Comparison of ENCODE assay signal across 7 mouse cellular contexts in genomic region chr16:28840075-28840974, GRCm38 (mm10).
DNase-seq lines count a peak whose midpoint lies in the region; TF ChIP-seq lines count a peak whose summit lies in the region.

No protein-coding gene starts in this region.

- in situ Hi-C loops in ES-E14 (cut with MboI; ENCODE audit: low sequenced_read_pairs in 2 of 2, unreplicated experiment in 2 of 2), result loop anchor here in 1 of 2 experiments (25.0 kb wide), 2 partner anchors 347 to 722 kb away; no protein-coding TSS in a partner anchor

- peak overlapping the region in 1 of 2 experiments; percentile 5; a peak in 1 of 4 replicates for H3K4me3 ChIP-seq in ES-E14 (ENCODE audit: insufficient read depth in 1 of 2, low read depth in 1 of 2, low read length in 2 of 2, poor library complexity in 1 of 2, severe bottlenecking in 1 of 2)

- no peaks in the 10 kb centered on the region for H3K9me3 ChIP-seq in ES-E14 (ENCODE audit: control insufficient read depth, insufficient read depth, low read depth, low read length)

- DNase-seq in 416B (ENCODE audit: low read depth) (peak; percentile 62), ES-E14 (ENCODE audit: low read depth, low spot score) (peak; percentile 54)
- peak; percentile 53 for DNase-seq in cerebellum, adult 9-11 months
- peak; percentile 69 to 74 for DNase-seq in frontal cortex, postnatal 36 days (ENCODE audit: low spot score in 2 of 2)
- peak; percentile 43 to 63 for DNase-seq in kidney, adult 8-10 months
- peak; percentile 37 to 52 for DNase-seq in lung, adult 18-20 months
- peak; percentile 85 for DNase-seq in retina, postnatal 1 day

- no peak overlapping the region for H3K27ac ChIP-seq in ES-E14 (ENCODE audit: insufficient read depth, low read depth, low read length, poor library complexity, severe bottlenecking)

- peaks cover 0 to 14% of the 10 kb centered on the region in 2 experiments; a peak in 2 of 4 replicates for H3K4me1 ChIP-seq in ES-E14 (ENCODE audit: control insufficient read depth in 2 of 2, insufficient read depth in 2 of 2, low read length in 2 of 2, poor library complexity in 1 of 2)

- no peak overlapping the region for H3K9ac ChIP-seq in ES-E14 (ENCODE audit: insufficient read depth, low read depth, low read length, poor library complexity, severe bottlenecking)

- H3K36me3 ChIP-seq in ES-E14 (ENCODE audit: control insufficient read depth, insufficient read depth, low read length, poor library complexity, severe bottlenecking), result no peaks in the 10 kb centered on the region

TF ChIP-seq in ES-E14, 5 proteins besides CTCF, POLR2A, EP300 and RAD21:
- TF ChIP-seq MAFK (IDR thresholded peaks at IDR 0.05; ENCODE audit: insufficient read depth, low read depth, low read length) (no peak), HCFC1 (IDR thresholded peaks at IDR 0.05; ENCODE audit: borderline replicate concordance, insufficient read depth, low read length) (no peak), ZC3H11A (IDR thresholded peaks at IDR 0.05; ENCODE audit: borderline replicate concordance, low read depth, low read length) (peak; percentile 91), CHD2 (IDR thresholded peaks at IDR 0.05; ENCODE audit: low read depth, low read length) (no peak)
